Mouse (Mus musculus) CH12F3 (cell line): Measurements from ENCODE around the gene Ptgds.

Experiments
- in situ Hi-C: fragments of 300-500 bp; cut with MboI; formaldehyde crosslinking; loops from 2 replicates; pipeline ENCODE4 v1.14.3; 2020; ENCODE audit warnings: low sequenced_read_pairs

Gene Ptgds

GRCm38 (mm10) chr2:25417426-25417825 is 52.4 kb downstream of the Ptgds start:
- in situ Hi-C loops = no loop called here
